Mouse (Mus musculus) Muller cell, postnatal 12 days (primary cell): ENCODE results near the gene Cyp2u1.

ENCODE experiments used
- DNase-seq: peaks from one replicate; pipeline ENCODE4 v3.0.0-alpha.2; 2015; ENCODE audit errors: inconsistent ontology term

Cyp2u1 gene

GRCm38 (mm10) chr3:131255399-131255981 is 47.5 kb downstream of the Cyp2u1 start:
- no peak for DNase-seq

GRCm38 (mm10) chr3:131254991-131255390 is 48.0 kb downstream of the Cyp2u1 start:
- DNase-seq, result peak; percentile 17

GRCm38 (mm10) chr3:131251601-131252000 is 51.4 kb downstream of the Cyp2u1 start:
- no peak for DNase-seq

- DNase-seq, result no peak
Observed at GRCm38 (mm10) chr3:131250978-131251377, 52.0 kb downstream of the Cyp2u1 start.

- DNase-seq, result no peak
Observed at GRCm38 (mm10) chr3:131250283-131250682, 52.7 kb downstream of the Cyp2u1 start.

GRCm38 (mm10) chr3:131248444-131248843 is 54.6 kb downstream of the Cyp2u1 start:
- no peak for DNase-seq

- no peak for DNase-seq
Observed at GRCm38 (mm10) chr3:131247851-131248250, 55.2 kb downstream of the Cyp2u1 start.

- no peak for DNase-seq
Observed at GRCm38 (mm10) chr3:131247447-131247846, 55.6 kb downstream of the Cyp2u1 start.

GRCm38 (mm10) chr3:131246579-131247046 is 56.4 kb downstream of the Cyp2u1 start:
- DNase-seq, result no peak

GRCm38 (mm10) chr3:131245766-131246578 is 57.1 kb downstream of the Cyp2u1 start:
- DNase-seq, result peak; percentile 43
